ENCODE assay signal across 20 mouse cellular contexts in genomic region chr14:118972268-118972667, GRCm38 (mm10). TPM values are rescaled to one million over a fixed set of nuclear protein-coding genes. Genes with fewer than 3 reads are reported as not detected.
A peak's percentile ranks its signal among the peaks of the same experiment; 100 is the strongest.
DNase-seq lines count a peak whose midpoint lies in the region.
"Had no signal": no experiment of that assay in that cellular context is flagged by ENCODE, and none has a peak within 500 bp of the region (broad histone marks: within the 10 kb centered on the region; RNA-seq: fewer than 3 reads in every experiment).

No protein-coding gene starts in this region.

- no peaks in the 10 kb centered on the region for H3K27me3 ChIP-seq in heart, embryonic 10.5 days (ENCODE audit: insufficient read depth, poor library complexity, severe bottlenecking)
- H3K27me3 ChIP-seq: embryonic facial prominence, embryonic 12.5 days; forebrain, embryonic 13.5 days; forebrain, embryonic 15.5 days had no signal

- H3K9me3 ChIP-seq in heart, embryonic 10.5 days, result no peaks in the 10 kb centered on the region
- H3K9me3 ChIP-seq: embryonic facial prominence, embryonic 10.5 days; embryonic facial prominence, embryonic 12.5 days; forebrain, embryonic 13.5 days; forebrain, embryonic 15.5 days had no signal

- WGBS in heart, embryonic 10.5 days, result 91% methylated on average over 6 of the region's 6 CpGs

- peaks cover 94% of the 10 kb centered on the region for H3K36me3 ChIP-seq in heart, embryonic 10.5 days

- no peaks in the 10 kb centered on the region for H3K4me1 ChIP-seq in heart, embryonic 10.5 days
- H3K4me1 ChIP-seq: embryonic facial prominence, embryonic 10.5 days; embryonic facial prominence, embryonic 12.5 days; forebrain, embryonic 13.5 days; forebrain, embryonic 15.5 days had no signal

- peak; percentile 31 for DNase-seq in heart, embryonic 10.5 days (ENCODE audit: low spot score)
- DNase-seq in heart, postnatal 4 days, result no peak
- DNase-seq in layer of hippocampus, adult 18-20 months (ENCODE audit: low spot score in 2 of 2), result peak; percentile 43 to 62
- no peak for DNase-seq in layer of hippocampus, postnatal 25 days (ENCODE audit: extremely low spot score in 1 of 2, low spot score in 1 of 2)
- peak; percentile 29 for DNase-seq in brain, adult 2 months (ENCODE audit: low read depth, low spot score)
- peak; percentile 40 for DNase-seq in layer of hippocampus, adult 9-11 months
- DNase-seq in thymus, postnatal 36 days, result no peak
- no peak for DNase-seq in urinary bladder, postnatal 25 days (ENCODE audit: low spot score)
- DNase-seq: adrenal gland, adult 2 months; adrenal gland, postnatal 10 days; adrenal gland, postnatal 25 days; cerebellum, adult 11-12 months; cerebellum, adult 2 months; cerebellum, adult 9-10 months; cerebellum, postnatal 10 days; cerebellum, postnatal 25 days had no signal

- H3K27ac ChIP-seq in heart, embryonic 10.5 days, result no peak overlapping the region
- H3K27ac ChIP-seq: embryonic facial prominence, embryonic 10.5 days; embryonic facial prominence, embryonic 12.5 days; forebrain, embryonic 13.5 days; forebrain, embryonic 15.5 days had no signal

- H3K4me3 ChIP-seq in heart, embryonic 10.5 days, result no peak overlapping the region
- H3K4me3 ChIP-seq: embryonic facial prominence, embryonic 10.5 days; embryonic facial prominence, embryonic 12.5 days; forebrain, embryonic 13.5 days; forebrain, embryonic 15.5 days had no signal

RNA-seq across cellular contexts. Expression of gene Dnajc3, which starts 34.5 kb away (rescaled TPM):
- 38.0 and 44.3 TPM in 2 replicates for polyA plus RNA-seq in heart, embryonic 10.5 days (2016; fragmentation: Nextera tagmentation; extraction: Ambion mirVana)
- total RNA-seq in heart, postnatal 4 days (2021), result 10 to 100 TPM; 28.1 to 28.4 TPM
- total RNA-seq in layer of hippocampus, adult 18-20 months (2021), result 10 to 100 TPM; 41.0 to 42.9 TPM
- total RNA-seq in layer of hippocampus, postnatal 25 days (2021), result 10 to 100 TPM; 32.0 to 37.3 TPM

RNA-seq across cellular contexts. Expression of gene Dzip1, which starts 47.0 kb away (rescaled TPM):
- polyA plus RNA-seq in heart, embryonic 10.5 days (2016; fragmentation: Nextera tagmentation; extraction: Ambion mirVana), result 8.8 and 15.3 TPM in 2 replicates
- 1 to 10 TPM; 4.8 to 6.6 TPM for total RNA-seq in heart, postnatal 4 days (2021)
- 100 to 1,000 TPM; 119 to 125 TPM for total RNA-seq in layer of hippocampus, adult 18-20 months (2021)
- total RNA-seq in layer of hippocampus, postnatal 25 days (2021), result 100 to 1,000 TPM in 1 of 2 experiments, 10 to 100 TPM in 1; 91.1 to 112 TPM

Comparison
In these comparisons a context has a peak if more than half of its experiments do, and no peak if none do; other contexts are left out.
1. DNase-seq: peak in heart, embryonic 10.5 days (single experiment), layer of hippocampus, adult 18-20 months (2 of 2), brain, adult 2 months (single experiment) and layer of hippocampus, adult 9-11 months (single experiment); none in heart, postnatal 4 days (single experiment), layer of hippocampus, postnatal 25 days (0 of 2), thymus, postnatal 36 days (0 of 2) and urinary bladder, postnatal 25 days (single experiment).
2. RNA of gene Dzip1, which starts 47.0 kb away (total RNA-seq): 119 to 125 TPM in layer of hippocampus, adult 18-20 months and 91.1 to 112 TPM in layer of hippocampus, postnatal 25 days; 4.8 to 6.6 TPM in heart, postnatal 4 days; every median in the first group is over 10 times any median in the second.